Mouse (Mus musculus): ENCODE data around the gene Hist1h2ag. TPM values are rescaled to one million over a fixed set of nuclear protein-coding genes. Genes with fewer than 3 reads are reported as not detected.
A peak's percentile ranks its signal among the peaks of the same experiment; 100 is the strongest.
"Not testable (repeated sequence)": the region's sequence is repeated elsewhere in the genome, so short reads cannot be mapped to it uniquely, and the experiment has no call there.

The Hist1h2ag gene
- polyA plus RNA-seq, 1 experiment: 42.0 TPM

- under 1% methylated on average over 14 of the region's 14 CpGs for WGBS
- peaks cover 1% of the 10 kb centered on the region; the same call in 1 of the 2 replicates for H3K4me1 ChIP-seq (ENCODE audit: control insufficient read depth, insufficient read depth, low read length)
These were observed 7.1 kb upstream of the Hist1h2ag start for GRCm38 (mm10) chr13:22049737-22050440.

GRCm38 (mm10) chr13:22049041-22049440 is 6.3 kb upstream of the Hist1h2ag start:
- 62% methylated on average over 2 of the region's 2 CpGs for WGBS
- H3K4me1 ChIP-seq (ENCODE audit: control insufficient read depth, insufficient read depth, low read length): peaks cover 1% of the 10 kb centered on the region; the same call in 1 of the 2 replicates
- H3K27ac ChIP-seq (ENCODE audit: control insufficient read depth, insufficient read depth, low read depth, low read length, poor library complexity): no peak overlapping the region
- no peak for TF ChIP-seq POLR2A (IDR thresholded peaks at IDR 0.05; ENCODE audit: borderline replicate concordance, control insufficient read depth, low read depth, low read length)
- no peak for TF ChIP-seq CTCF (IDR thresholded peaks at IDR 0.05; ENCODE audit: control insufficient read depth, insufficient read depth, low read length)
- H3K4me3 ChIP-seq (replicated peaks; ENCODE audit: control insufficient read depth, low read depth, low read length): no peak overlapping the region

More at GRCm38 (mm10) chr13:22049737-22050440, 7.1 kb upstream of the Hist1h2ag start:
- Histone ChIP-seq H3K4me3 (replicated peaks; ENCODE audit: control insufficient read depth, low read depth, low read length) (peak overlapping the region; percentile 56), H3K27ac (ENCODE audit: control insufficient read depth, insufficient read depth, low read depth, low read length, poor library complexity) (no peak overlapping the region)
- TF ChIP-seq CTCF (IDR thresholded peaks at IDR 0.05; ENCODE audit: control insufficient read depth, insufficient read depth, low read length) (no peak), POLR2A (IDR thresholded peaks at IDR 0.05; ENCODE audit: borderline replicate concordance, control insufficient read depth, low read depth, low read length) (no peak)

GRCm38 (mm10) chr13:22045311-22045710 is 2.6 kb upstream of the Hist1h2ag start:
- H3K4me3 ChIP-seq (replicated peaks; ENCODE audit: control insufficient read depth, low read depth, low read length): no peak overlapping the region
- WGBS: 42% methylated on average over 2 of the region's 2 CpGs
- no peaks in the 10 kb centered on the region; the same call in 1 of the 2 replicates for H3K4me1 ChIP-seq (ENCODE audit: control insufficient read depth, insufficient read depth, low read length)
- TF ChIP-seq POLR2A (IDR thresholded peaks at IDR 0.05; ENCODE audit: borderline replicate concordance, control insufficient read depth, low read depth, low read length) (no peak), CTCF (IDR thresholded peaks at IDR 0.05; ENCODE audit: control insufficient read depth, insufficient read depth, low read length) (no peak)
- H3K27ac ChIP-seq (ENCODE audit: control insufficient read depth, insufficient read depth, low read depth, low read length, poor library complexity): no peak overlapping the region

GRCm38 (mm10) chr13:22044432-22045155 is 1.9 kb upstream of the Hist1h2ag start:
- TF ChIP-seq POLR2A (IDR thresholded peaks at IDR 0.05; ENCODE audit: borderline replicate concordance, control insufficient read depth, low read depth, low read length): no peak
- no peak for TF ChIP-seq CTCF (IDR thresholded peaks at IDR 0.05; ENCODE audit: control insufficient read depth, insufficient read depth, low read length)
- H3K4me3 ChIP-seq (replicated peaks; ENCODE audit: control insufficient read depth, low read depth, low read length): no peak overlapping the region
- no peaks in the 10 kb centered on the region; the same call in 1 of the 2 replicates for H3K4me1 ChIP-seq (ENCODE audit: control insufficient read depth, insufficient read depth, low read length)
- WGBS: 92% methylated on average over 6 of the region's 6 CpGs
- no peak overlapping the region for H3K27ac ChIP-seq (ENCODE audit: control insufficient read depth, insufficient read depth, low read depth, low read length, poor library complexity)

GRCm38 (mm10) chr13:22043503-22044431 is 1.0 kb upstream of the Hist1h2ag start:
- under 1% methylated on average over 14 of the region's 14 CpGs for WGBS
- TF ChIP-seq CTCF (IDR thresholded peaks at IDR 0.05; ENCODE audit: control insufficient read depth, insufficient read depth, low read length) (no peak), POLR2A (IDR thresholded peaks at IDR 0.05; ENCODE audit: borderline replicate concordance, control insufficient read depth, low read depth, low read length) (0 out of 2 replicates have a peak, but pooled peaks have one; percentile 1)
- peak overlapping the region; percentile 90 for H3K27ac ChIP-seq (ENCODE audit: control insufficient read depth, insufficient read depth, low read depth, low read length, poor library complexity)

GRCm38 (mm10) chr13:22041651-22042567 is 835 bp downstream of the Hist1h2ag start:
- Histone ChIP-seq H3K27ac (ENCODE audit: control insufficient read depth, insufficient read depth, low read depth, low read length, poor library complexity) (peak overlapping the region; percentile 99), H3K4me3 (replicated peaks; ENCODE audit: control insufficient read depth, low read depth, low read length) (peak overlapping the region; percentile 61), H3K4me1 (ENCODE audit: control insufficient read depth, insufficient read depth, low read length) (no peaks in the 10 kb centered on the region)
- TF ChIP-seq POLR2A (IDR thresholded peaks at IDR 0.05; ENCODE audit: borderline replicate concordance, control insufficient read depth, low read depth, low read length): no peak
- TF ChIP-seq CTCF (IDR thresholded peaks at IDR 0.05; ENCODE audit: control insufficient read depth, insufficient read depth, low read length): no peak
- 7% methylated on average over 13 of the region's 13 CpGs for WGBS

More at GRCm38 (mm10) chr13:22043503-22044431, 1.0 kb upstream of the Hist1h2ag start:
- Histone ChIP-seq H3K4me3 (replicated peaks; ENCODE audit: control insufficient read depth, low read depth, low read length) (peak overlapping the region; percentile 52), H3K4me1 (ENCODE audit: control insufficient read depth, insufficient read depth, low read length) (no peaks in the 10 kb centered on the region)

GRCm38 (mm10) chr13:22041142-22041536 is 1.6 kb downstream of the Hist1h2ag start, which contains the start of gene Hist1h4i:
Gene Hist1h4i (minus strand): TSS chr13:22041362.
- not testable (repeated sequence) for H3K4me1 ChIP-seq (ENCODE audit: control insufficient read depth, insufficient read depth, low read length)
- H3K4me3 ChIP-seq (replicated peaks; ENCODE audit: control insufficient read depth, low read depth, low read length): peak within 1 kb of the TSS; percentile 68
- peak; percentile 99 for TF ChIP-seq POLR2A (IDR thresholded peaks at IDR 0.05; ENCODE audit: borderline replicate concordance, control insufficient read depth, low read depth, low read length)
- peak within 1 kb of the TSS; percentile 99 for H3K27ac ChIP-seq (ENCODE audit: control insufficient read depth, insufficient read depth, low read depth, low read length, poor library complexity)
- WGBS: 0% methylated on average over 25 of the region's 27 CpGs

Data from bone marrow, adult 2 months (tissue).